Mouse (Mus musculus) heart, adult 8-10 months (tissue): Measurements from ENCODE around the gene Tox3. TPM values are rescaled to one million over a fixed set of nuclear protein-coding genes. Genes with fewer than 3 reads are reported as not detected.

ENCODE experiments used
- DNase-seq: peaks from one replicate; pipeline ENCODE4 v3.0.0; 2022; ENCODE audit warnings: low spot score
- total RNA-seq, 4 experiments: library from RNA; stranded (reverse); gene quantifications; 2 replicates each; pipeline ENCODE4 v1.2.4; 2022

Gene Tox3
- total RNA-seq, 4 experiments from 2014 or later = 1.9 to 2.7 (median 2.3) TPM

DNA sequence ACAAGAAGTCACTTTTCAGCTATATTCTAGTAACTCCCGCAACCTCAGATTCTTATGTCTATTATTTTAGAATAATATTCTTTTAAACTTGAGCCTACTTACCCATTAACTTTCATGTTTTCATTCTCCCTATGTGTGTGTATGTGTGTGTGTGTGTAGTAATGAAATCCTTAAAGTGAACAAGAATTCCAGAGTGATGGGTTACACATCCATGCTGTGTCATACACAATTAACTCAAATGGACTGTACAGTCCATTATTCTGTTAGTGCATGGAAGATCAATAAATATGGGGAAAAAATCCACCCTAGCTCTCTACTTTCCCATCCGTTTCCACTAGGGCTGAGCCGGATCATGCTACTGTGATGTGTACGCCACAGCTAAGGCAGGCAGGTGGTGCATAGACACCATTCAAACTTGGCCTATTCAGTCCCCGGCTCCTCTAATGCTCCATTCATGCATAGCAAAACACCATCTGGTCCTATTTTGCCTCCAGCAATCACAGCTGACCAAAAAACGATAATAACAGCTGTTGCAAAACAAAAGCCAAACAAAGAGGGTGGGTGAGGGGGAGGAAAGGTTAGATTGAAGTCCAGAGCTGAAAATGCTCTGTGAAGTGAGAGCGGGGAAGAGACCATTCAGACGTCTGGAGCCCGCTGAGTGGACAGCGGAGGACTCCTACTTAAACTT is 103.5 kb downstream of the Tox3 start:
- DNase-seq = peak; percentile 32

DNA sequence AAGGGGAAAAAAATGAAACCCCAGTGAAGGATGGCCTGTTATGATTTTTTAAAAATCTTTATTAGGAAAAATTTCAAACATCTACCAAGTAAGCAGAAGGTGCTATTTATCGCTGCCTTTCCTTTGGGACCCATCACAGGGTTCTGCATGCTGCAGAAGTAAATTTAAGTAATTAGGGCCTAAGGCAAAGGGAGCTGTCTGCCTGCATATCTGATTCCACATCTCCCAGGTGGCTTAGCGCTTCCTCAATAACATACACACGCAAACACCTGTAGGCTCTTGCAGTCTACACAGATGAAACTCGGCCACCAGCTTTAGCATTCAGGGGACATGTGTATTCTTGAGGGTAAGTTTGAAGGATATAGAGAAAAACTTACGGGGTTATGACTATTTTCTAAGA is 104.2 kb downstream of the Tox3 start:
- DNase-seq = no peak

GRCm38 (mm10) chr8:90242351-90242750 is 105.8 kb downstream of the Tox3 start:
- no peak for DNase-seq

DNA sequence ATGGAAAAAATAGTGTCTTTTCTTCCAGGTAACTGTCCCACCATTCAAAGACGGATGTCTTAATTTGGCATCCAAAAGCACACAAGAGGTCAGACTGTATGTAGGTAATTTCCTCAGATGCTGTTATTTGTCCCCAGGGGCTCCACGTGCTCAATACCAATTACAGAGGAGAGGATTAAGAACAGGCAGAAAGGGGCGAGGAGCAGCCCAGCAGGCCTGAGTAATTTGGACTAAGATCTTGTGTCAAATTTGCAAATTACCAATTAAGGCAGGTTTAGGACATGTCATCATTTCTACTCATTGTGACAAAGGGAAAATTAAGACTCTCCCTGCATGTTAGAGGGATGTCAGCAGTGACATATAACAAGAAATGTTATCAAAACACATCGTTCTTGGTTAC is 106.7 kb downstream of the Tox3 start:
- DNase-seq = no peak

DNA sequence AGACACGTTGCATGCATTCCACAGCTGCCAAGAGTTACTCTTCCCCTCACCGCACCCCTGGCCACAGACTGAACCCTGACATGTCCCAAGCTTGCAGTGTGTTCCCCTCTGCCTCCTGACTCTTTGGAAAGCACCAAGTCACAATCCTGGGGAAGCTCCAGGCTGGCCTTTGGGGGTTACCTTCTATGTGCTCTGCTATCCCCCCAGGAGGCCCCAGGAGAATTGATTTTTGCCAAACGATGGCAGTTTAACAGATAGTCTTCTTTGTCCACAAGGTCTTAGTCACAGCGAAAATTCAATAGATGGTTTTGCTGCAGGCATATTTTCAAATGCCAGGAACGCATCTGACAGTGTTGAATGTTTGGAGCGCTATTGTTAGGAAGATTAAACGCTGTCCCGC is 115.6 kb downstream of the Tox3 start:
- no peak for DNase-seq

DNA sequence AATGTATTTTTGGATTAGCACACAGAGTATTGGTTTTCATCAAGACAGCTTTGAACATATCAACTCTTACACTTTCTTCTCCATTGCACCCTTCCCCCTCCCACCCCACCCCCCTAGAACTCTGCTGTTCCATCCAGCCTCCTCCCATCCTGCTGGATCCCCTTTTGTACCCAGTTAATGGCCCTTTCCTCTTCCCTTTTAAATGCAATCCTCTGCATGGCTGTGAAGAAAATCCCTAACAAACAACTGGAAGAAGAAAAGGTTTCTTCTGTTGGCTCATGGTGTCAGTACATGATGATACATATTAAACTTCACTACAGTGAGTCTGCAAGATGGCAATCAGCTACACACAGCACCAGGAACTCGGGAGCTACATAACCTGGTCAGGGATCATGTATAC is 124.0 kb downstream of the Tox3 start:
- DNase-seq = no peak

- DNase-seq = no peak
Measured at GRCm38 (mm10) chr8:90209105-90210037, 138.8 kb downstream of the Tox3 start.
